Mouse (Mus musculus) lung, postnatal 0 days (tissue): ENCODE measurements at regions not wholly inside any gene's neighbourhood (a gene's known extent, or its start where the extent isn't known, plus 50 kb on each side); places are given as distances from the start of the nearest gene placed in this dataset.

Source experiments
- CTCF ChIP-seq: IDR thresholded peaks from 2 replicates; pipeline ENCODE4 v1.5.1; 2016; ENCODE audit warnings: antibody characterized with exemption, mild to moderate bottlenecking
- EP300 ChIP-seq: IDR thresholded peaks from 2 replicates; pipeline ENCODE4 v1.6.1; 2016; ENCODE audit warnings: antibody characterized with exemption, mild to moderate bottlenecking, control low read depth

DNA sequence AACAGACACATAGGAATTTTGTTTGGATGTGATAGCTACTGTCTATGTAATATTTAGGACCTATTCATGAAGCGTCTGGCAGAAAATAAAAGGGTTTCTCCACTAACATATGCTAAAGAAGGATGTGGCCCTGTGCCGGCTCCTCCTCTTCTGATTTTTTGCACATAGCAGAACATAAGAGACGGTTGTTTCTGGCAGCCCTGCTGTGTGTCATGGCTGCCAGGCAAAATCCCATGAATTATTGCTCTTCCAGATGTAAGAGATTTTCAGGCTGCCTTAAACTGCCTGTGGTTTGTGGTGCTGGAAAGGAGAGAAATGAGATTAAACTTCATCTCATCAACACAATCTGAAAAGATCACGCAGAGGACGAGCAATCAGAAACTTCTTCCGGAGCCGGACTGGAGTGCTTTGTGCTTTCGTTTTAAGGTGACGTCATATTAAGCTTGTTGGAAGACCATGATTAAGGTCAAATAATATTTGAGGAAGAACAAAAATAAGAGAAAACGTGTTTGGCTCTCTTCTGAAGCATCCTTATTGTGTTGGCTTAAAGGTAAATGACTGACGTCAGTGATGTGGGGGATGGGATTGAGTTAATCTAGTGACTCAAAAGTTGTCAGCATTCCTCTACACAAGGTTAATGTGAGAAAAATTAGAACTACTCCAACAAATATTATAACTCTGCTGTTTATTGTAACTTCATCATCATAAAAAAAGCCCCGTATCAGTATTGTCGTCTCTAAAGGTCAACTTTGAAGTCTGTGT lies 660.3 kb upstream of the Gm8797 start:
- TF ChIP-seq CTCF (no peak), EP300 (no peak)
